Comparison of ENCODE assay signal across 8 mouse cellular contexts in the genomic region with DNA sequence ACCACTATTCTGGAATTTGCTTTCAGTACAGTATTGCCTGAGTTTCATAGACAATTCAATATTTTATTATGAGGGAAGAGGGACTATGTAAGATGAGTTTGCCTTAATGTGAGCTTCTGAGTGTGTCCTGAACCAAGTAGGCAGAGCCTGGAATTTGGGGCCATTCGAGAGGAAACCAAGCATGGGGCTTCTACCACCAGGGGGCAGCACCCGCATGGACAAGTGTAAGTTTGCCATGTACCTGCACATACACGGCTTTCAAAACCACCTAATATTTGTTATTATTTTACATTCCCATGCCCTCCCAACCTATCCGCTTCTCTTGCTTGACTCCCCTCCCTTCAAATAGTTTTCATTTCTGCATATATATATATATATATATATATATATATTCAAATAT. TPM values are rescaled to one million over a fixed set of nuclear protein-coding genes. Genes with fewer than 3 reads are reported as not detected.
DNase-seq lines count a peak whose midpoint lies in the region; TF ChIP-seq lines count a peak whose summit lies in the region.

No protein-coding gene starts in this region.

- H3K27ac ChIP-seq in cortical plate, adult 2 months (ENCODE audit: insufficient read depth, low read length): no peak overlapping the region
- no peak overlapping the region for H3K27ac ChIP-seq in layer of hippocampus, adult 2 months

- no peak overlapping the region for H3K4me3 ChIP-seq in cortical plate, adult 2 months (ENCODE audit: insufficient read depth, low read length)
- H3K4me3 ChIP-seq in layer of hippocampus, adult 2 months: no peak overlapping the region

- no peak for TF ChIP-seq POLR2A in cortical plate, adult 2 months (IDR thresholded peaks at IDR 0.05; ENCODE audit: extremely low read depth, insufficient read depth, low read length)

- peak; percentile 78 for TF ChIP-seq CTCF in cortical plate, adult 2 months (IDR thresholded peaks at IDR 0.05; ENCODE audit: extremely low read depth, insufficient read depth, low read length)
- peak; percentile 90 for TF ChIP-seq CTCF in layer of hippocampus, adult 2 months (conservative IDR thresholded peaks at IDR 0.05)

- peak; percentile 60 for DNase-seq in A20 (ENCODE audit: low read depth, low spot score)
- DNase-seq in ZHBTc4 (ENCODE audit: low read depth, low spot score): peak; percentile 85
- peak; percentile 79 to 83 for DNase-seq in gastrocnemius, postnatal 4 days (ENCODE audit: low spot score in 2 of 2)
- peak; percentile 70 to 89 for DNase-seq in layer of hippocampus, adult 2 months (ENCODE audit: low spot score in 2 of 2)
- DNase-seq in lung, postnatal 14 days: peak; percentile 90
- DNase-seq in right cerebral cortex, postnatal 10 days (ENCODE audit: low spot score in 2 of 2): peak; percentile 53 to 79
- DNase-seq in urinary bladder, adult 2 months (ENCODE audit: low spot score): peak; percentile 77

- H3K4me1 ChIP-seq in cortical plate, adult 2 months (ENCODE audit: control insufficient read depth, insufficient read depth, low read length): no peaks in the 10 kb centered on the region

RNA-seq across cellular contexts. Expression of a gene that starts 4.8 kb away (rescaled TPM):
- polyA plus RNA-seq in cortical plate, adult 2 months (2012; rRNA removed): not detected in 2 replicates
- total RNA-seq in gastrocnemius, postnatal 4 days (2021): under 1 TPM; 0.39 to 0.49 TPM
- total RNA-seq in layer of hippocampus, adult 2 months (2021): not detected
- 0.37 and 0.65 TPM in 2 replicates for polyA plus RNA-seq in urinary bladder, adult 2 months (2012; rRNA removed)

RNA-seq across cellular contexts. Expression of a gene that starts 34.7 kb away (rescaled TPM):
- polyA plus RNA-seq in cortical plate, adult 2 months (2012; rRNA removed): 33.0 and 34.2 TPM in 2 replicates
- 10 to 100 TPM; 16.9 to 17.3 TPM for total RNA-seq in gastrocnemius, postnatal 4 days (2021)
- 10 to 100 TPM; 43.7 to 46.7 TPM for total RNA-seq in layer of hippocampus, adult 2 months (2021)
- polyA plus RNA-seq in urinary bladder, adult 2 months (2012; rRNA removed): 34.0 and 36.5 TPM in 2 replicates
